Mouse (Mus musculus): ENCODE measurements around the gene Hdhd3. TPM values are rescaled to one million over a fixed set of nuclear protein-coding genes. Genes with fewer than 3 reads are reported as not detected.
"Not testable (repeated sequence)": the region's sequence is repeated elsewhere in the genome, so short reads cannot be mapped to it uniquely, and the experiment has no call there.

Gene Hdhd3
- polyA plus RNA-seq, 1 experiment from 2014 or later, result 12.6 TPM

DNA sequence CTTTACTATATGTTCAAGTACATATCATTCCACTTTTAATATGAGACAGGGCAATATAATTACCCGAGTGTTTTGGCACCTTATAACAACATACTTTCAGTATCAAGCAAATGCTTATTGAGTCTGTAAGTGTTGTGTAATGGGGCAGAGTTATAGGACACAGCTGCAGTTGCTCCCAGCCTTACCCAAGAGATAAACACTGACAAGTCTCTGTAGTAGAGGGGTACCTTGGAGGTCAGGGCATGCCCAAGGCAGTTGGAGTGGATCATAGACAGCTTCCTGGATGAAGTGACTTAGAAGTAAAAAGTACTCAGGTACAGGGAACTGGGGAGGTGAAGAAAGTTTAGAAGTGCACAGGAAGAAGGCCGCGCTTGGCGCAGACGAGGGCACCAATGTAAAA, 16.1 kb downstream of the Hdhd3 start:
- H3K36me3 ChIP-seq (ENCODE audit: control insufficient read depth, insufficient read depth, low read length), result no peaks in the 10 kb centered on the region
- ATAC-seq (ENCODE audit: low read depth) (no peak), DNase-seq (ENCODE audit: low spot score) (no peak)
- H3K4me3 ChIP-seq (ENCODE audit: low read depth, low read length), result no peak overlapping the region
- no peak overlapping the region for H3K4me2 ChIP-seq (ENCODE audit: low read depth, low read length)
- no peak overlapping the region for H3K27ac ChIP-seq (replicated peaks; ENCODE audit: low read depth, low read length)
- 86% methylated on average over 5 of the region's 5 CpGs for WGBS
- no peak overlapping the region for H3K9ac ChIP-seq (ENCODE audit: low read depth, low read length)
- no peaks in the 10 kb centered on the region for H3K9me3 ChIP-seq (ENCODE audit: control insufficient read depth, low read length)
- H3K4me1 ChIP-seq (ENCODE audit: control insufficient read depth, insufficient read depth, low read length), result no peaks in the 10 kb centered on the region; the same call in 1 of the 2 replicates
- H3K27me3 ChIP-seq (replicated peaks; ENCODE audit: control insufficient read depth, insufficient read depth, low read length), result no peaks in the 10 kb centered on the region

DNA sequence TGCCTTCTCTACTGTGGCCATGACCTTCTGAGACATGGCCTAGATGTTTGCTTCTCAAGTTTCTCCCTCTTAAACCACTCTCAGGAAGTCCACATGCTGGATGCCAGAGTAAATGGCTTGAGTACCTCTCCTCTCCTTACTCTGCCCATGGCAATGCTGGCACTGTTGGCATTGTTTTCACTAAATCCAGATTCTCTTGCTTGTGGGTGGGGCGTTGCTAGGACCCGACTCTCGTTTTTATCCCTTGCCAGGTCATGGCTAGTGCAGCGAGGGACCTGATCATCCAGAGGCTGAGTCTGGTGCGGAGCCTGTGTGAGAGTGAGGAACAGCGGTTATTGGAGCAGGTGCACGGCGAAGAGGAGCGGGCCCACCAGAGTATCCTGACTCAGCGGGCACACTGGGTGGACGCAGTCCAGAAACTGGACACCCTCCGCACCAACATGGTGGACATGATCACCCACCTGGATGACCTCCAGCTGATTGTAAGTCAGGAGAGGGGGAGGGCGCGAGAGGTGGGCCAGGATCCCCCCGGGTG, 17.0 kb downstream of the Hdhd3 start:
- H3K27me3 ChIP-seq (replicated peaks; ENCODE audit: control insufficient read depth, insufficient read depth, low read length), result no peaks in the 10 kb centered on the region
- no peak overlapping the region for H3K27ac ChIP-seq (replicated peaks; ENCODE audit: low read depth, low read length)
- ATAC-seq (ENCODE audit: low read depth) (no peak), DNase-seq (ENCODE audit: low spot score) (no peak)
- no peaks in the 10 kb centered on the region for H3K9me3 ChIP-seq (ENCODE audit: control insufficient read depth, low read length)
- no peak overlapping the region for H3K9ac ChIP-seq (ENCODE audit: low read depth, low read length)
- no peak overlapping the region for H3K4me3 ChIP-seq (ENCODE audit: low read depth, low read length)
- H3K36me3 ChIP-seq (ENCODE audit: control insufficient read depth, insufficient read depth, low read length), result no peaks in the 10 kb centered on the region
- H3K4me1 ChIP-seq (ENCODE audit: control insufficient read depth, insufficient read depth, low read length), result no peaks in the 10 kb centered on the region; the same call in 1 of the 2 replicates
- 90% methylated on average over 15 of the region's 15 CpGs for WGBS
- H3K4me2 ChIP-seq (ENCODE audit: low read depth, low read length), result no peak overlapping the region

DNA sequence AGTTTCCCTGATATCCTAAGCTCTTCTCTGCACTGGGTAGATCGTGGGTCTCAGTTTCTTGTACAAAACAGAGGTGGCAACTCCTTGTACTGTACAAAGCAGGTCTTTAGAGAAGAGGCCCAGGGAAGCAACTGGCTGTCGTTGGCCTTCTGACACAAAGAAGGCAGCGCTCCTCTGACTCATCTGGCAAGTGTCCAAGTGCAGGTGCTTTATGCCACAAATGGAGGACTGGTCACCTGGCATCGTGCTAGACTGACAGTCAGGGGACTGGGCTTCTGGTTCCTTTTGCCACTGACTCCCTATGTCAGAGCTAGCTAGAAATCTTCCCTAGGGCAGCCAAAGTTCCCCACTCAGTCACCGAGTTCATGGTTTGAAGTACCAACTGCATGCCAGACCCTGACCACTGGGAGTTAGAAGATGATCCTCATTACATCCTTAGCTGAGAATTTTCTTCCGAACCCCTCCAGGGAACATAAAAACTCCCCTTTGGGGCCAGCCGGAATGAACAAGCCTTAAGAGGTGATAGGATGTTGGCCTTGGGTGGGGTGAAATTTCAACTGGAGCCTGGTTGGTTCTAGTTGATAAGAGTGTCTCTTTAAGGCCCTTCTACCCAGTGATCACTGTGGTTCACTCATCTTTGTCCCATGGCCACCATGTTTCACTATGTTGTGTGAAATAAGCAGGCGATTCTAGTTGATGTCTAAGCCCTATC, 17.7 kb downstream of the Hdhd3 start:
- Histone ChIP-seq H3K9ac (ENCODE audit: low read depth, low read length) (no peak overlapping the region), H3K4me2 (ENCODE audit: low read depth, low read length) (no peak overlapping the region), H3K27ac (replicated peaks; ENCODE audit: low read depth, low read length) (no peak overlapping the region), H3K27me3 (replicated peaks; ENCODE audit: control insufficient read depth, insufficient read depth, low read length) (no peaks in the 10 kb centered on the region), H3K4me1 (ENCODE audit: control insufficient read depth, insufficient read depth, low read length) (no peaks in the 10 kb centered on the region; the same call in 1 of the 2 replicates), H3K9me3 (ENCODE audit: control insufficient read depth, low read length) (no peaks in the 10 kb centered on the region), H3K4me3 (ENCODE audit: low read depth, low read length) (no peak overlapping the region), H3K36me3 (ENCODE audit: control insufficient read depth, insufficient read depth, low read length) (no peaks in the 10 kb centered on the region)
- ATAC-seq (ENCODE audit: low read depth), result no peak
- 85% methylated on average over 8 of the region's 8 CpGs for WGBS
- DNase-seq (ENCODE audit: low spot score), result peak; percentile 17

DNA sequence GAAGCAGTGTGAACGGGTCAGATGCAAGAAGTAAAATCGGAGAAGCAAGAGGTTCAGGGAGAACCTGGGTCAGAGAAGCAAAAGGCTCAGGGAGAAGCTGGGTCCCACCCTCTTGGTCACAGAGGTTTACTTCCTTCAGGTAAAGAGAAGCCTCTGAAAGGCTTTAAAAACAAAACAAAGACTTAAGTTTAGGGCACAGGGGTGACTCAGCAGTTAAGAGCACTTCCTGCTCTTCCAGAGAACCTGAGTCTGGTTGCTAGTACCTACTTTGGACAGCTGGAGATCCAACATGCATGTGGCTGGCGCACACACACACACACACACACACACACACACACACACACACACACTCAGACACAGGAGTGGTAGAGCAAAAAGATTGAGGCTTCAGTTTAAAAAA, 18.3 kb downstream of the Hdhd3 start:
- H3K4me2 ChIP-seq (ENCODE audit: low read depth, low read length), result no peak overlapping the region
- no peaks in the 10 kb centered on the region for H3K36me3 ChIP-seq (ENCODE audit: control insufficient read depth, insufficient read depth, low read length)
- DNase-seq (ENCODE audit: low spot score) (no peak), ATAC-seq (ENCODE audit: low read depth) (no peak)
- no peak overlapping the region for H3K9ac ChIP-seq (ENCODE audit: low read depth, low read length)
- no peak overlapping the region for H3K27ac ChIP-seq (replicated peaks; ENCODE audit: low read depth, low read length)
- H3K27me3 ChIP-seq (replicated peaks; ENCODE audit: control insufficient read depth, insufficient read depth, low read length), result peaks cover 4% of the 10 kb centered on the region
- no peaks in the 10 kb centered on the region; the same call in 1 of the 2 replicates for H3K4me1 ChIP-seq (ENCODE audit: control insufficient read depth, insufficient read depth, low read length)
- H3K9me3 ChIP-seq (ENCODE audit: control insufficient read depth, low read length), result no peaks in the 10 kb centered on the region
- no peak overlapping the region for H3K4me3 ChIP-seq (ENCODE audit: low read depth, low read length)
- WGBS, result 75% methylated on average over 3 of the region's 3 CpGs

DNA sequence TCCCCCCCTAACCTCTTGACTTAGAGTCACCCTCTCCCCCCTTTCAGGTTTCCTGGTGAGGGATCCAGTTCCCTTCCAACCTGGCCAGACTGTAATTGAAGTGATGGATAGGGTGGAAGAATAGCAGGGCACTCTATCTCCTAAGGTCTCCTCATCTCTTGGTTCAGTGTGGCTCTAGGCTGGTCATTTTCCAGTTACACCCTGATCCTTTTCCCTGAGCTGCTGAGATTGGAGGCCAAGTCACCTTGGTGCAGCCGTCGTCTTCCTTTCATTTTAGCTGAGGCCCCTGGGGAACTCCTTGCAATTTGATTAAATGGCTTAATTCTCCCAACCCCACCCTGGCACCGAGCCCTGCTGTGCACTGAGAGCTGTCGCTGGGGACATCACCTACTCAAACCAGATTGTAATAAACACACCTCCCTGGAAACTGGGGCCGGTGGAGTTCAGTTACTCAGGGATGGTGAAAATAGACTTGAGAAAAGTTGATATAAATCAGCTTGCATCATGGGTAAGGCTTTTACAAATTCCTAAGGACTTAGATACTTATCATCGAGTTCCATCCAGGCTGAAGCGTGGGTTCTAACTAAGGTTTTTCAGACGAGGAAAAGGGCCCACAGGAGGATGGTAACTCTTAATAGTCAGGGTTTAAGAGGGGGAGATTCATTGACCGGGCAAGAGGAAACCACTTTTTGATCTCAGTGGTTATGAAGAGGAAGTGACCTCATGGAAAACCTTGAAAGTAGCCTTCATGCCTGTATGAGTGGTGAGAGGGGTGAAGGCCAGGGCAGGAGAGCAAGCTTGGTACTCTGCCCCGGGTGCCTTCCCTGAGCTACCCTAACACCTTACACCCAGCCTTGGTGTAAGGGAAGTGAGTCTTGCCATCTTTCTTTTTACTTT, 22.3 kb downstream of the Hdhd3 start:
- peak; percentile 66 for DNase-seq (ENCODE audit: low spot score)
- WGBS, result 39% methylated on average over 10 of the region's 10 CpGs
- peaks cover 7% of the 10 kb centered on the region for H3K27me3 ChIP-seq (replicated peaks; ENCODE audit: control insufficient read depth, insufficient read depth, low read length)
- H3K4me1 ChIP-seq (ENCODE audit: control insufficient read depth, insufficient read depth, low read length), result peaks cover 5% of the 10 kb centered on the region; the same call in 1 of the 2 replicates
- no peak overlapping the region for H3K27ac ChIP-seq (replicated peaks; ENCODE audit: low read depth, low read length)
- no peak overlapping the region for H3K9ac ChIP-seq (ENCODE audit: low read depth, low read length)
- no peaks in the 10 kb centered on the region for H3K9me3 ChIP-seq (ENCODE audit: control insufficient read depth, low read length)
- no peaks in the 10 kb centered on the region for H3K36me3 ChIP-seq (ENCODE audit: control insufficient read depth, insufficient read depth, low read length)
- H3K4me2 ChIP-seq (ENCODE audit: low read depth, low read length), result no peak overlapping the region
- ATAC-seq (ENCODE audit: low read depth), result peak; percentile 38; the same call in 1 of the 2 replicates
- H3K4me3 ChIP-seq (ENCODE audit: low read depth, low read length), result no peak overlapping the region

DNA sequence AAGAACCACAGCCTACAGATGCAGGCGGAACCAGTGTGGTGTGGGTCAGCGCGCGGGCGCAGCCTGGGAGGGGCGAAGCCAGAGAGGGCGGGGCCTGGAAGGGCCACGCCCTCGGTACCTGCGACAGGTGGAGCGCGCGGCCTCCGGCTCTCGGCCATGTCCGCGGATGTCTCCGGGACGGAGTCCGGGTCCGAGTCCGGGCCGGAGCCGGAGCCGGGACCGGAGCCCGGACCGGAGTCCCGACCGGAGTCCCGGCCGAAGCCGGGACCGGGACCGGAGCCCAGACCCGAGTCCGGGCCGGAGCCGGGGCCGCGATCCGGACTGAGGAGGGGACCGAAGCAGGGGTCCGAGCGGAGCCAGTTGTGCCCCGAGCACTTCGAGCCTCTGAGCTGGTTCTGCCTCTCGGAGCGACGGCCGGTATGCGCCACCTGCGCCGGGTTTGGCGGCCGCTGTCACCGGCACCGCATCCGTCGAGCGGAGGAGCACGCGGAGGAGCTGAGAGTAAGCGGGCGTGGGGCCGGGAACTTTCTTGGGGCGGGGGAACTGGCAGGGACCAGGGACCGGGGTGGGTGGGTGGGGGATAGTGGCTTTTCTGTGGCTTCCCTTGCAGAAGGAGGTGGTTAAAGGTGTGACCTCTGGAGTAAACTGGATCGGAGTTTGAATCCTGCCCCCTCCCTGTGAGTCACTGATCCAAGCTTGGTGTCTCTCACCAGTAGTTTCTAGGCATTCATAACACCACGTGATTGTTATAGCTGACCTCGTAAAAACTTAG, 23.1 kb downstream of the Hdhd3 start, which contains the start of gene Bspry:
Gene Bspry, plus strand, starts transcription at position 117 of the 772 bp plus-strand sequence.
- H3K27me3 ChIP-seq (replicated peaks; ENCODE audit: control insufficient read depth, insufficient read depth, low read length), result peaks cover 7% of the 10 kb centered on the region
- under 1% methylated on average over 31 of the region's 71 CpGs for WGBS
- H3K27ac ChIP-seq (replicated peaks; ENCODE audit: low read depth, low read length), result no peak within 1 kb of the TSS
- DNase-seq (ENCODE audit: low spot score) (peak; percentile 45), ATAC-seq (ENCODE audit: low read depth) (peak; percentile 85)
- peak within 1 kb of the TSS; percentile 48 for H3K9ac ChIP-seq (ENCODE audit: low read depth, low read length)
- no peaks in the 10 kb centered on the region for H3K9me3 ChIP-seq (ENCODE audit: control insufficient read depth, low read length)
- H3K4me3 ChIP-seq (ENCODE audit: low read depth, low read length), result peak within 1 kb of the TSS; percentile 48
- H3K36me3 ChIP-seq (ENCODE audit: control insufficient read depth, insufficient read depth, low read length), result no peaks in the 10 kb centered on the region
- peak within 1 kb of the TSS; percentile 92 for H3K4me2 ChIP-seq (ENCODE audit: low read depth, low read length)
- H3K4me1 ChIP-seq (ENCODE audit: control insufficient read depth, insufficient read depth, low read length), result peaks cover 5% of the 10 kb centered on the region; the same call in 1 of the 2 replicates

DNA sequence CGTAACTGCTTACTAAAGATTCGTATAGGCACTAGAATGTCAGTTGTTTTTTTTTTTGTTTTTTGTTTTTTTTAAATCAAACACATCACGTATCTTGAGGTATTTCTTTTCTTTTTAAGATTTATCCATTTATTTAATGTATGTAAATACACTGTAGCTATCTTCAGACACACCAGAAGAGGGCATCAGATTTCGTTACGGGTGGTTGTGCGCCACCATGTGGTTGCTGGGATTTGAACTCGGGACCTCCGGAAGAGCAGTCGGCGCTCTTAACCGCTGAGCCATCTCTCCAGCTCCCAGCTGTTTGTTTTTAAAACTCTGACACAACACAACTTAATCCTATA, 23.7 kb downstream of the Hdhd3 start:
- peak overlapping the region; percentile 92 for H3K4me2 ChIP-seq (ENCODE audit: low read depth, low read length)
- not testable (repeated sequence) for H3K27me3 ChIP-seq (replicated peaks; ENCODE audit: control insufficient read depth, insufficient read depth, low read length); H3K36me3 ChIP-seq (ENCODE audit: control insufficient read depth, insufficient read depth, low read length); H3K4me1 ChIP-seq (ENCODE audit: control insufficient read depth, insufficient read depth, low read length); H3K9me3 ChIP-seq (ENCODE audit: control insufficient read depth, low read length); DNase-seq (ENCODE audit: low spot score); H3K27ac ChIP-seq (replicated peaks; ENCODE audit: low read depth, low read length); ATAC-seq (ENCODE audit: low read depth)
- 12% methylated on average over 11 of the region's 11 CpGs for WGBS
- peak overlapping the region; percentile 48 for H3K4me3 ChIP-seq (ENCODE audit: low read depth, low read length)
- peak overlapping the region; percentile 48; the same call in 1 of the 2 replicates for H3K9ac ChIP-seq (ENCODE audit: low read depth, low read length)
